Mouse (Mus musculus) activated CD4-positive, CD25-positive, alpha-beta regulatory T cell (primary cell): Measurements from ENCODE around the gene Maob. TPM values are rescaled to one million over a fixed set of nuclear protein-coding genes. Genes with fewer than 3 reads are reported as not detected.

Source experiments
- polyA plus RNA-seq, 2 experiments: library from polyadenylated mRNA; unstranded; fragments of 100-300 nt; shearing (Covaris generic); gene quantifications; one replicate each; pipeline ENCODE4 v1.2.1; 2017

The Maob gene
- polyA plus RNA-seq, result under 1 TPM in 1 of 2 experiments, not detected in 1; 0.12 TPM

GRCm38 (mm10) chrX:16817261-16817769, at the start of gene Maob:
TSS of gene Maob (minus strand) at chrX:16817366.

Other genes starting within 250 kb of the Maob start
- gene Maoa, start 197.7 kb downstream of the Maob start, polyA plus RNA-seq, result under 1 TPM; 0.29 to 0.36 TPM
- gene Ndp, start 94.4 kb upstream of the Maob start, polyA plus RNA-seq, result not detected